In genomic region chr7:126330693-126331092, GRCm38 (mm10) we compare ENCODE assay signal across 25 mouse cellular contexts. TPM values are rescaled to one million over a fixed set of nuclear protein-coding genes. Genes with fewer than 3 reads are reported as not detected.
A peak's percentile ranks its signal among the peaks of the same experiment; 100 is the strongest.
DNase-seq lines count a peak whose midpoint lies in the region; TF ChIP-seq lines count a peak whose summit lies in the region.
"Had no signal": no experiment of that assay in that cellular context is flagged by ENCODE, and none has a peak within 500 bp of the region (broad histone marks: within the 10 kb centered on the region; RNA-seq: fewer than 3 reads in every experiment).

No protein-coding gene starts in this region.

- no peaks in the 10 kb centered on the region for H3K9me3 ChIP-seq in ES-E14 (ENCODE audit: control insufficient read depth, insufficient read depth, low read depth, low read length)
- H3K9me3 ChIP-seq: embryonic facial prominence, embryonic 10.5 days; embryonic facial prominence, embryonic 15.5 days; forebrain, embryonic 12.5 days; heart, embryonic 12.5 days; hindbrain, embryonic 13.5 days; kidney, embryonic 15.5 days; limb, embryonic 13.5 days; neural tube, embryonic 12.5 days had no signal

- in situ Hi-C loops in ES-E14 (cut with MboI; ENCODE audit: low sequenced_read_pairs in 2 of 2, unreplicated experiment in 2 of 2): no loop called here

- H3K9ac ChIP-seq in ES-E14 (ENCODE audit: insufficient read depth, low read depth, low read length, poor library complexity, severe bottlenecking): no peak overlapping the region
- H3K9ac ChIP-seq: embryonic facial prominence, embryonic 15.5 days; forebrain, embryonic 12.5 days; forebrain, postnatal 0 days; heart, embryonic 12.5 days; hindbrain, embryonic 13.5 days; kidney, embryonic 15.5 days; limb, embryonic 13.5 days; neural tube, embryonic 12.5 days had no signal

- DNase-seq in lung, adult 18-20 months: peak; percentile 66 to 73
- DNase-seq in lung, postnatal 4 days: no peak
- no peak for DNase-seq in testis, postnatal 10 days (ENCODE audit: low spot score)
- DNase-seq in ES-E14 (ENCODE audit: low read depth, low spot score): no peak
- DNase-seq in lung, postnatal 36 days: peak; percentile 65
- no peak for DNase-seq in ovary, postnatal 10 days (ENCODE audit: low spot score)
- DNase-seq in layer of hippocampus, postnatal 14 days (ENCODE audit: low spot score in 2 of 2): no peak
- DNase-seq: adrenal gland, postnatal 10 days; cerebellum, adult 8-10 months; cerebellum, postnatal 25 days; forebrain, postnatal 0 days; heart, adult 2 months; heart, postnatal 4 days; kidney, adult 18-20 months; kidney, postnatal 36 days had no signal

- H3K36me3 ChIP-seq in testis, adult 2 months (ENCODE audit: control insufficient read depth, insufficient read depth, low read length): no peaks in the 10 kb centered on the region
- no peaks in the 10 kb centered on the region for H3K36me3 ChIP-seq in ES-E14 (ENCODE audit: control insufficient read depth, insufficient read depth, low read length, poor library complexity, severe bottlenecking)
- H3K36me3 ChIP-seq: embryonic facial prominence, embryonic 10.5 days; embryonic facial prominence, embryonic 15.5 days; forebrain, embryonic 12.5 days; heart, embryonic 12.5 days; hindbrain, embryonic 13.5 days; kidney, embryonic 15.5 days; limb, embryonic 13.5 days; neural tube, embryonic 12.5 days had no signal

- TF ChIP-seq POLR2A in testis, adult 2 months (IDR thresholded peaks at IDR 0.05; ENCODE audit: control insufficient read depth, low read depth, low read length): no peak

- H3K27me3 ChIP-seq in testis, adult 2 months (ENCODE audit: control insufficient read depth, insufficient read depth, low read length): no peaks in the 10 kb centered on the region
- H3K27me3 ChIP-seq: forebrain, embryonic 12.5 days; neural tube, embryonic 12.5 days had no signal

- H3K27ac ChIP-seq in testis, adult 2 months (ENCODE audit: control insufficient read depth, insufficient read depth, low read depth, low read length): no peak overlapping the region
- H3K27ac ChIP-seq in ES-E14 (ENCODE audit: insufficient read depth, low read depth, low read length, poor library complexity, severe bottlenecking): peak overlapping the region; percentile 55; the same call in 1 of the 2 replicates
- H3K27ac ChIP-seq: embryonic facial prominence, embryonic 10.5 days; embryonic facial prominence, embryonic 15.5 days; forebrain, embryonic 12.5 days; heart, adult 2 months; hindbrain, embryonic 13.5 days; kidney, embryonic 15.5 days; layer of hippocampus, adult 2 months; limb, embryonic 13.5 days; neural tube, embryonic 12.5 days had no signal

- peak overlapping the region; percentile 31; the same call in 1 of the 2 replicates for H3K4me3 ChIP-seq in testis, adult 2 months (ENCODE audit: control insufficient read depth, low read depth, low read length)
- no peak overlapping the region for H3K4me3 ChIP-seq in ES-E14 (ENCODE audit: insufficient read depth in 1 of 2, low read depth in 1 of 2, low read length in 2 of 2, poor library complexity in 1 of 2, severe bottlenecking in 1 of 2)
- H3K4me3 ChIP-seq: embryonic facial prominence, embryonic 10.5 days; embryonic facial prominence, embryonic 15.5 days; forebrain, embryonic 12.5 days; heart, adult 2 months; heart, embryonic 12.5 days; hindbrain, embryonic 13.5 days; kidney, embryonic 15.5 days; layer of hippocampus, adult 2 months; limb, embryonic 13.5 days; neural tube, embryonic 12.5 days had no signal

- H3K4me1 ChIP-seq in testis, adult 2 months (ENCODE audit: control insufficient read depth, insufficient read depth, low read length): no peaks in the 10 kb centered on the region
- peaks cover 6 to 12% of the 10 kb centered on the region in 2 experiments for H3K4me1 ChIP-seq in ES-E14 (ENCODE audit: control insufficient read depth in 2 of 2, insufficient read depth in 2 of 2, low read length in 2 of 2, poor library complexity in 1 of 2)
- H3K4me1 ChIP-seq: embryonic facial prominence, embryonic 10.5 days; embryonic facial prominence, embryonic 15.5 days; forebrain, embryonic 12.5 days; heart, embryonic 12.5 days; hindbrain, embryonic 13.5 days; kidney, embryonic 15.5 days; limb, embryonic 13.5 days; neural tube, embryonic 12.5 days had no signal

- TF ChIP-seq CTCF in testis, adult 2 months (IDR thresholded peaks at IDR 0.05; ENCODE audit: control insufficient read depth, insufficient read depth, insufficient replicate concordance, low read depth, low read length): no peak

TF ChIP-seq in ES-E14, 5 proteins besides CTCF, POLR2A, EP300 and RAD21:
- no peak for TF ChIP-seq ZC3H11A (IDR thresholded peaks at IDR 0.05; ENCODE audit: borderline replicate concordance, low read depth, low read length)
- TF ChIP-seq MAFK (IDR thresholded peaks at IDR 0.05; ENCODE audit: insufficient read depth, low read depth, low read length): no peak
- TF ChIP-seq HCFC1 (IDR thresholded peaks at IDR 0.05; ENCODE audit: borderline replicate concordance, insufficient read depth, low read length): no peak
- no peak for TF ChIP-seq CHD2 (IDR thresholded peaks at IDR 0.05; ENCODE audit: low read depth, low read length)
- no peak for TF ChIP-seq ZNF384 (IDR thresholded peaks at IDR 0.05; ENCODE audit: low read depth, low read length)
TF ChIP-seq in ES-E14: peak in this region for 0.

RNA-seq across cellular contexts. Expression of gene Lat, which starts 38.7 kb away (rescaled TPM):
- polyA plus RNA-seq in testis, adult 2 months (2012; rRNA removed): 0.53 and 0.57 TPM in 2 replicates
- 8.0 and 14.8 TPM in 2 replicates for total RNA-seq in ES-E14 (2012; rRNA removed)
- total RNA-seq in layer of hippocampus, postnatal 14 days (2021): 1 to 10 TPM in 1 of 2 experiments, under 1 TPM in 1; 0.81 to 1.1 TPM

RNA-seq across cellular contexts. Expression of gene Spns1, which starts 46.6 kb away (rescaled TPM):
- 30.9 and 44.2 TPM in 2 replicates for polyA plus RNA-seq in testis, adult 2 months (2012; rRNA removed)
- 238 and 481 TPM in 2 replicates for total RNA-seq in ES-E14 (2012; rRNA removed)
- 10 to 100 TPM; 79.5 to 82.3 TPM for total RNA-seq in layer of hippocampus, postnatal 14 days (2021)

RNA-seq across cellular contexts. Expression of gene Sbk1, which starts 58.3 kb away (rescaled TPM):
- polyA plus RNA-seq in testis, adult 2 months (2012; rRNA removed): 8.8 and 9.9 TPM in 2 replicates
- total RNA-seq in ES-E14 (2012; rRNA removed): 18.6 and 34.6 TPM in 2 replicates
- total RNA-seq in layer of hippocampus, postnatal 14 days (2021): 100 to 1,000 TPM; 137 to 140 TPM

Comparison
In these comparisons a context has a peak if more than half of its experiments do, and no peak if none do; other contexts are left out.
1. DNase-seq: peak in lung, adult 18-20 months (2 of 2) and lung, postnatal 36 days (single experiment); none in lung, postnatal 4 days (0 of 2), testis, postnatal 10 days (single experiment), ES-E14 (single experiment), ovary, postnatal 10 days (single experiment) and layer of hippocampus, postnatal 14 days (0 of 2).